Mouse (Mus musculus) thymus, postnatal 10 days (tissue): ENCODE measurements at regions not wholly inside any gene's neighbourhood (a gene's known extent, or its start where the extent isn't known, plus 50 kb on each side); places are given as distances from the start of the nearest gene placed in this dataset.
"Not testable (repeated sequence)": the region's sequence is repeated elsewhere in the genome, so short reads cannot be mapped to it uniquely, and the experiment has no call there.

Source experiments
- DNase-seq, 2 experiments: peaks; one replicate each; pipeline ENCODE4 v3.0.0; 2021; ENCODE audit warnings: low spot score in 2 of 2

DNA sequence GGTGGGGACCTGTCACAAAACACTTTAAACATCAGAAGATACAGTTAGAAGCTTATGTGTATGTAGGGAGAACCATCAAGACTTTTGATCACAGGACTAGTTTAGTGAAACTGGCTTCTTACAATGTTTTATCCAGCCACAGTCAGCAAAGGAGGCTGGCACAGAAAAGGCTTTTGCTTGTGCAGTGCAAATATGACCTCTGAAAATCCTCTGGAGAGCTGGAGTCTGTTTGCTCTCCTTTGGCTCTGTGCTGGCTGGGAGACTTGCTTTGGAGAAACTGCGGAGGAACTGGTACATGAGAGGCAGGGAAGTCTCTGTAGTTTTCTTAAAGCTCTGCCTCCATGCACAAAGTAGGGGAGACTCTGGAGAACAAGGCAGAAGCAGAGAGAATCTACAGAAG lies 497.2 kb upstream of the Pdzrn3 start:
- no peak for DNase-seq

GRCm38 (mm10) chr6:101858895-101859294 lies 481.2 kb upstream of the Pdzrn3 start:
- no peak for DNase-seq

DNA sequence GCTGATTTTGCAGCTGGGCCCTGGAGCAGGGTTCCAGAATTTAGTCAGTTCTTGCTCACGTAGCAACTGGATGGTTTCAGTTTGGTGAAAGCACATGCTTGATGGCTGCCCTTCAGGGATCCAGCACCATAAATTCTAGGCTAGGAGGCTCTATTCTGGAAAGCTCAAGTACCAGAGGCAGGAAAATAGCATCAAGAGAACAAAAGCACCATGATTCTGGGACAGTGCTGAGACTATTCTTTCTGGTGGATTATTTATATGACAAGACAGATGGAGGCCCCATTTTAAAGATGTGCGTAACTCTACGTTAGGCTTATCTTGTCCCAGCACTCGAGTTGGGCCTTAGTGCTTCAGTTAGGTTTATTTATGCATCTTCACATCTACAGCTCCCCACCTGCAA lies 463.0 kb upstream of the Pdzrn3 start:
- DNase-seq, result no peak

- no peak for DNase-seq
Observed at GRCm38 (mm10) chr6:101837563-101837962, 459.9 kb upstream of the Pdzrn3 start.

DNA sequence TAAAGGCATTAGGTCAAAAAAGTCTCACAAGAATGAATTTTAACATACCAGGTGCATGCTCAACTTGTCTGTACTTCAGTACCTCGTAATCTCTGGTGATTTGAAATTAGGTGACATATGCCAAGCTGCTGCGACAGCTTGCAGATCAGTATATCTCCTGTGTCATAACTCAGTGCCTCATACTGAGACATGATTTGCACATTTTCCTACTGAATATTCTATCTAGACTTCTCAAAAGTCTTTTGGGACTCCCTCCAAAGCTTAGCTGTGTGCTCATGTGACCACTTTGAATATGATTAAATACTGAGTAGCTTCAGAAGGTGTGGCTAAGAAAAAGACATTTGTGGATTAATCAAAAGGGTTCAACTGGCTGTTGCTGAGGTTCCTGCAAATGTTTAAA lies 416.3 kb upstream of the Pdzrn3 start:
- DNase-seq, result no peak

- no peak for DNase-seq
Observed at GRCm38 (mm10) chr6:101777864-101778263, 400.2 kb upstream of the Pdzrn3 start.

DNA sequence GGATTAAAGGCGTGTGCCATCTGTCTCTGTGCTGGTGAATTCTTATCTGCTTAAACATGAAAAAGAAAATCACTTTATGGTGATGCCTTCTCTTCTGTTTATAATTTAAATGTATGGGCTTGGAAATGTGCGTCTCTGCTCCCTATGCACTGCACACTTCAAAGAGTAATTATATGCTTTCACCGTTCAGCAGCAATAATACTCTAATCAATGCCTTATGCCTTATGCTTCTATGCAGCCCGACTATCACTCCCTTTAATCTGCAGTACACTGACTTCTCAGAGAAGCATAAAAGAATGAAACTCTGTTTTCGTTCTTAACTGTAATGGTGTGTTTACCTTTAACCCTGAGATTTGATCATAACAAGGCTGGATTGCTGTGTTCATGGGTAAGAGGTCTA lies 395.5 kb upstream of the Pdzrn3 start:
- no peak for DNase-seq

DNA sequence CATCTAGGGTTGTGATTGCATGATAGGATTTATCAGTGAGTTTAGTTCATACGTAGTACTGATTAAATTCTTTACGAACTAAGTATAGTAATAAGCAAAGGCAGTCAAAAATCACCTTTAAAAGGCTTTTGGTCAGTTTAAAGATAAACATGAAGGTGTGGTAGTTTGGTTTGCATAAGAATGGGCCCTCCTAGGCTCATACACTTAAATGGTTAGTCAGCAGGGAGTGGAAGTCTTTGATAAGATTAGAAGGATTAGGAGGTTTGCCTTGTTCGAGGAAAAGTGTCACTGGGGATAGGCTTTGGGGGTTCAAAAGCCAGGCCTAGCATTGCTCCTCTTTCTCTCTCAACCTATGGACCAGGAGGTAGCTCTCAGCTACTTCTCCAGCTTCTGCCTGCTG lies 357.4 kb upstream of the Pdzrn3 start:
- DNase-seq, result no peak

DNA sequence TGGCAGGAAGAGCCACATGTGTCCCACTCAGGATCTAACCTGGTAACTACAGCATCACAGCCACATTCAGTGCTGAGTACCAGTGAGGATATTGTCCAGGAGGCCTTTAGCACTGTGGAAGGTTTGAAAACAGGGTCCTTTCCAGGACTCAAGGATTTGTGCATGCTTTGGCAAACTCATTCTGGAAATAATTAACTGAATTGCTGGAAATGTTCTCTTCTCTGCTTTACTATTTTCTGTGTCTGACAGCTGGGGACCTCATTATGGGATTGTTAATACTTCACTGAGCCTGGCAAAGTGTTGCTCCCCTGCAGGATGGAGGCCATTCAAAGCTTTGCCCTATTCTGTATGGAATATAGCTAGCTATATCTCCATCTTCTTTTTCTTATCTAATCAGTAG lies 342.8 kb upstream of the Pdzrn3 start:
- no peak for DNase-seq

GRCm38 (mm10) chr6:101689684-101690083 lies 312.0 kb upstream of the Pdzrn3 start:
- no peak for DNase-seq

DNA sequence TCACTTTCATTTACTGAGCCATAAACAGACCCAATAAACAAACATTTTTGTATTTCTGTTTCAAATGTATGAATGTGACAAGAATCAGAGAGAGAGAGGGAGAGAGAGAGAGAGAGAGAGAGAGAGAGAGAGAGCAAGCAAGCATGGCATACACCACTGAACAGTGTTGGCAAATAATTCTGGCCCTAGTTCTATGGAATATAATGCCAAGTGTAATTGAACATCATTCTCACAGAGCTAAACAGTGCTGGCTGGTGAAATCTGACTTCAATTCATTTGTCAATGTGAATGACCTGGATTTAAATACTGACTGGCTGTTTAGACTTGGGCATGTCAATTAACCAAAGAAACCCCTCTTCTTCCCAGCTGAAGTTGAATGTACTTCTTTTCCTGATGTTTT lies 308.9 kb upstream of the Pdzrn3 start:
- DNase-seq, result no peak

DNA sequence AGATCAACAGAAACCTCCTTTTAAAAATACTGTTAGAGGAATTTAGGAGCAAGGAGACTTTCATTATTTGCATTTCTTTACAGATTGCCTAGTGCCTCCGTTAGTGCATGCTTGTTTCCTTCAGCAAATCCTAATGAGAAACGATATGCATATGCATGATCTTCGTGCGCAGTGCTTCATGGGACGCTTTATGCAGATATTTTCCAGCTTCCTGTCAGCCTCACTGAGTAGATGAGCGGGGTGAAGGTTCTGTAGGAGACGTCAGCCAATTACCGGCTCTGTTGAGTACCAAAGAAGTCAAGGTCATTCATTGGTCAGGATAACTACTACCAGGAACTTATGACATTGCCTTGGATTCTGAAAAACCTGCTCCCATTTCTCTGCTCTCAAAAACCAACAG lies 308.0 kb upstream of the Pdzrn3 start:
- no peak for DNase-seq

DNA sequence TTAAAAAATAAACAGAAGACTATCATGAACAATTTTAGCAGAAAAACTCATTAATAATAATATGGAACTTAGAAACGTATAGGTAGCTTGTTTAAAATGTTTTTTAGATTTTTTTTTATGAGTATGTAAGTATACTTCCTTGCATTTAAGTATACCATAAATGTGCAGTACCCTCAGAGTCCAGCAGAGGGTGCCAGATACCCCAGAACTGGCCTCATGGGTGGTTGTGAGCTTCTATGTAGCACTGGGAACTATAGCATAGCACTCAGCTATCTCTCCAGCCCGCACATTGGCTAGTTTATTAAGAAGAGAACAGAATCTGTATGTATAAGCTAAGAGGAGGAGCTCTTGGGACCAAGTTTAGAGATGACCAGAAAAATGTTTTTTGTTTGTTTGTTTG lies 306.7 kb upstream of the Pdzrn3 start:
- DNase-seq, result peak in 1 of 2 experiments; percentile 4

DNA sequence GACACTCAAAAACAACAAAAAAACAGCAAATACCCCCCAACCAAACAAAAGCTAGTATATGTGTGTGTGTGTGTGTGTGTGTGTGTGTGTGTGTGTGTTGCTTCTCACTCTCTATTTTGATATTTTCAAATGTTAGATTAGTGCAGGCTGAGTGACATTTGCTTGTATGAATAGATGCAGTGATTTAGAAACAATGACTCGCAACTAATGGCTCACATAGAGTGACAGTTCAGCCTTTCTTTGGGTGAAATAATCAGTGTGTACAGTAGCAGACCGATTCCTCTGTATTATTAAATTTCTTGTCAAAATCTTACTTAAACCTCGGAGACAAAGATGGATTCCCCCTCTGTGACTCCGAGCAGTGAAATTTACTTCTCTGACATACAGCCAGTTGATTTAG lies 297.1 kb upstream of the Pdzrn3 start:
- DNase-seq, result no peak

- no peak for DNase-seq
Observed at GRCm38 (mm10) chr6:101670770-101671169, 293.1 kb upstream of the Pdzrn3 start.

- DNase-seq, result no peak
Observed at GRCm38 (mm10) chr6:101669118-101669845, 291.6 kb upstream of the Pdzrn3 start.

DNA sequence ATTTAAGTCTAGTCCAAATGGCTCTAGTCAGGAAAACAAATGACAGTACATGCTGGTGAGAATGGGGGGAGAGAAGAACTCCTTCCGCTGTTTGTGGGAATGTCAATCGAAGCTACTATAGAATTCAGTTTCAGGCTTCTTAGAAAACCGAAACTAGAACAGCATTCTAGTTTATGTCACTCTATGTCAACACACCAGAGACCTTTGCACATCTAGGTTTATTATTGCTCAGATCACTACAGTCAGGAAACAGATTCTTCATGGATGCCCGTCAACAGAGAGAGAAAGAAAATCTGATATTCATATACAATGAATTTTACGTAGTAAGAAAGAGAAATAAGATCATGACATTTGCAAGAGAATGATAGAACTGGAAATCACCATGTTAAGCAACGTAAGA lies 276.7 kb upstream of the Pdzrn3 start:
- DNase-seq, result no peak

DNA sequence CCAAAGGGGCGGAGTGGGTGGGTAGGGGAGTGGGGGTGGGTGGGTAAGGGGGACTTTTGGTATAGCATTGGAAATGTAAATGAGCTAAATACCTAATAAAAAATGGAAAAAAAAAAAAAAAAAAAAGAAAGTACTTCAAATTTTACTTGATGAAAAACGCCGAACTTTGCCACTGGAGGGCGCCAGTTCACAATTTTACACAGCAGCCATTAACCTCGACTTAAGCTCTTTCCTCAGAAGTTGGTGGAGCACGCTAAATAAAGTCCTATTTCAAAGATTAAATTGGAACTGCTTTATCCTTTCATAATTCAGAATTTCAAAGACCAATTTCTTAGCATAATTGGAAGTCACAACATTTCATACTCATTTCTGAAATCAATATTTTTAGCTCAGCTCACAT lies 272.7 kb upstream of the Pdzrn3 start:
- DNase-seq, result not testable (repeated sequence)

DNA sequence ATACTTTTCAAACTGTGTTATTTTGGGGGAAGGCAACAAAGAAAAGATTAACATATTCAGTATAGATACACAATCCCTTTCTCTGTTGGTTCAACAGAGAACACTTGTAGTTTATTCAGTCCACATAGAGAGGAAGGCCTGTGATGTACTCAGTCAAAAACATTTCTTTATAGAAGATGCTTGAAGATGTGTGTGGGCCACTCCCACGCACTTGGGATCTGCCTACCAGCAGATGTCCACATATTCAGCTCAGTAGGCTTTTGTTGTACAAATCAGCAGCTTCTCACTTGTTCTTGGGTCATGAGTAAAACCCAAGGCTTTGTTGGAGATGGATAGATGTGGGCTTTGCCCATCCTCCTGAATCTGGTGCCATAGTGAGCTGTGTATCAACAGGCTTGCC lies 239.6 kb upstream of the Pdzrn3 start:
- no peak for DNase-seq

DNA sequence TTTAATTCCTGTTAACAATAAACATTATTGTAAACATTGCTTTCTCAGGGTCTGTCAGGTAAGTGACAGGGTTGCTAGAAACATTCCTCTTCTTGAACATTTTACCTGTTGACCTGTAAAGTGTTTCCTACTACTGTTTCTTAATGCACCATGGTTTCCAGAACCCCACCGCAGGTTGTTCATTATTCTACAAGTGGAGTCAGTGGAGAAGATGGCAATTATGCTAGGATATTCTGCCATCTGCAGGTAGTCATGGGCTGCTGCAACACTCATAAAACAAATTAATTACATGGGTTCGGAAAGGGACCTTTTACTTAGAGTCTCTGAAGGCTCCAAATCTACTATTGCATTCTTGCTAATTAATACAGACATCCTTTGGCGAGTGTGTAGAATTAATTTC lies 239.1 kb upstream of the Pdzrn3 start:
- no peak for DNase-seq

- no peak for DNase-seq
Observed at GRCm38 (mm10) chr6:101609015-101609414, 231.3 kb upstream of the Pdzrn3 start.

DNA sequence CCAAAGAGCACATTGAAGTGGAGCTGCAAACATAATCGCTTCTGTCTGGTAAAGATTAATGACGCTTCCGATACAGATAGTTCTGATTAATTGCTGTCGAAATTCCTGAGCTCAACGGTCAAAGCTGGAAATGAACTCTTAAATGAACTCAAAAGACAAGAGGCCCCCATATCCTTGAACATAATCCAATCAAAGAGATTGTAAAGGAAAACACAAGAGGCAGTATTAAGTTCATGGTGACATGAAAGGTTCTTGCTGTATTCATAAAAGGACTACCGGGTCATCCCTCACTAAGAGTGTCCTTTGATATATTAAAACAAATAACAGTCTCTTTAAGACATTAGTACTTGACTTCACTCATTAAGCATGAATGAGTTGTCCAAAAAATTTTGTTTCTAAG lies 225.4 kb upstream of the Pdzrn3 start:
- no peak for DNase-seq

DNA sequence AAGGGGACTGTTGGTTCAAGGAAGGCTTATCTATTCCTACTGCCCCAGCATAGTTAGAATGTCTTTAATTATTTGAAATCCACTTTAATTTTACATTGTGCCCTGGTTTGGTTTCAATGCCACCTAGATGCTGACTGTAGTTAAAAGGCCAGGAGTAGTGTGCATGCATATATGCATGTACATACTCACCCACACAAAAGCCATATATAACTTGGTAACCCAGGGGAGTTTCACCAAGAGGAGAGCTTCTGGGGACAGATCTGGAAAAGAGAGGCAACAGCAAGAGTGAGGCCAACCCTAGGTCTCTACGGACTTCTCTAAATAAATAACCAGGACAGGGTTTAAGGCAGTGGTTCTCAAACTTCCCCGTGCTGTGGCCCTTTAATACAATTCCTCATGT lies 219.3 kb upstream of the Pdzrn3 start:
- DNase-seq, result no peak
